Mouse (Mus musculus) cerebellum, adult 2 months (tissue): ENCODE results near the gene Kif26a.
A peak's percentile ranks its signal among the peaks of the same experiment; 100 is the strongest.

ENCODE experiments used
- CTCF ChIP-seq: fragments of 200-500 bp; IDR thresholded peaks from 2 replicates; pipeline ENCODE4 v1.5.1; 2011; ENCODE audit warnings: low read depth, mild to moderate bottlenecking, control low read depth, low read length, moderate library complexity, borderline replicate concordance; ENCODE audit not compliant: insufficient read depth
- POLR2A ChIP-seq: fragments of 200-500 bp; IDR thresholded peaks from 2 replicates; pipeline ENCODE4 v1.6.1; 2011; ENCODE audit warnings: low read length, control low read depth, borderline replicate concordance; ENCODE audit not compliant: insufficient read depth

- TF ChIP-seq POLR2A (no peak), CTCF (peak; percentile 93)
Observed at GRCm38 (mm10) chr12:112145211-112145874, 665 bp upstream of the Kif26a start.
